Mouse (Mus musculus) adrenal gland, postnatal 4 days (tissue): Measurements from ENCODE around the gene Nrd1. TPM values are rescaled to one million over a fixed set of nuclear protein-coding genes. Genes with fewer than 3 reads are reported as not detected.

Experiments
- DNase-seq, 2 experiments: peaks; one replicate each; pipeline ENCODE4 v3.0.0; 2021 to 2022; ENCODE audit warnings: low spot score in 2 of 2, mixed read lengths in 2 of 2
- microRNA-seq: library from miRNA; unstranded; fragments of <30 nt; microRNA quantifications from one replicate; pipeline ENCODE4 v1.2.0, GENCODE M21; 2021
- total RNA-seq, 2 experiments: library from RNA; stranded (reverse); gene quantifications; 2 replicates each; pipeline ENCODE4 v1.2.3; 2021

The Nrd1 gene
- total RNA-seq, 2 experiments from 2014 or later: 112 to 117 TPM

DNA sequence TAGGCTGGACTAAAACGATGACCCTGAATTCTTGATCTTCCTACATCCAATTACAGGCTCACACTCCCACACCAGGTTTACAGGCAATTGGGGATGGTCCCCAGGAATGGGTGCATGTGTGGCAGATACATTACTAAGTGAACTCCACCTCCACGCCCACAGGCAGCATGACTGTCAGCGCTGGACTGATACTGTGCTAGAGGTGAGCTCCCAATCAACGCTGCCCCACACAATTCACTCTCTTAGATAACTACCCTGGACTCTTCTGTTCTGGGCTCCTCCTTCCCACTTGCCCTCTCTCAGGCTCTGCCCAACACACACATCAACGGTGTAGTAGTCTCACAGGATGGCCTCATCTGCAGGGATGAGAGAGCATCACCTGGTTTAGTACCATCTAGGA is 91.9 kb downstream of the Nrd1 start:
- DNase-seq: no peak

DNA sequence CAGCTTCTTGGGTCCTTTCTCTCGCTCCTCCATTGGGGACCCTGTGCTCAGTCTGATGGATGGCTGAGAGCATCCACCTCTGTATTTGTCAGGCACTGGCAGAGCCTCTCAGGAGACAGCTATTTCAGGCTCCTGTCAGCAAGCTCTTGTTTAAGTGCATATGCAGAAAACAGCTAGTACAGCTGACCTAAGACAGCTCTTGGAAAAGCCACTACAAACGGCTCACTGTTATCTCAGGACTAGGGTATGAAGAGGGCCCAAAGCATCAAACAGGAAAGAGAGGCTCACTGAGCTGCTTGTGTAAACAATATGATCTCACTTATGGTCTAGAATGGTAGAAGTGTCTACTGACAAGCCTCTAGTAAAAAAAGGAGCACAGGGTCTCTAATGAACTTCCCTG is 93.8 kb downstream of the Nrd1 start:
- no peak for DNase-seq

DNA sequence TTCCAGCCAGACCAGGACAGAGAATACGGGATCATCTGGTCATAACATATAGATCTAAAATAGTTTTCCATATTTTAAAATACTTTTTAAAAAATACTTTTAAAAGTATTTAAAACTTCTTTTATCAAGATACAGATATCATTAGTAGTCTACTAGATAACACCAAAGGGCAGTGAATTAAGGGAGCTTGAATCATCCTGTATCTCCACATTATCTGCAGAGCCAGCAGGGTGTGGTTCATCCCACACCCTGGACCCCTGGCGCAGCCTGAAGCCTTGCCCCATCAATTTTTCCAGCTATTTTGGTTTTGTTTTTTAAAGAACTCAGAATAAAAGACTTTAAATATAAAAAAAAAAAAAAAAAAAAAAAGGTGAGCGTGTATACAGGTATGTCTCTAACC is 98.4 kb downstream of the Nrd1 start:
- no peak for DNase-seq

DNA sequence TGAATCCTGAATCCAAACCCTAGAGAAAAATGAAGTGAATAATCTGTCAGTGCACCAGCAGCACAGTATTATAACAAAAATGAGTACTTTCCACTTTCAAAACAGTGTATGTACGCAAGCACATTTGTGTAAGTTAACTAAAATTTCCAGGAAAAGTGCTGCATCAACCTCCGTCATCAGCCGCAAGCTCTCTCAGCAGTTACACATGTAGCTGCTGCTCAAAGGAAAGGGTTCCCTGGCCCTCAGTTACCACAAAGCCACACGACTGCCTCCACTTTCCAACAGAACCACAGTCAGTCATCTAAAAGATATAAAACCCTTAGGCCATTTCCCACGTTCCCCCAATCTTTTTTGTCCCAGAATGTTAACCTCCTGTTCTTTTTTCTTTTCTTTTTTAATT is 102.1 kb downstream of the Nrd1 start:
- DNase-seq: no peak

DNA sequence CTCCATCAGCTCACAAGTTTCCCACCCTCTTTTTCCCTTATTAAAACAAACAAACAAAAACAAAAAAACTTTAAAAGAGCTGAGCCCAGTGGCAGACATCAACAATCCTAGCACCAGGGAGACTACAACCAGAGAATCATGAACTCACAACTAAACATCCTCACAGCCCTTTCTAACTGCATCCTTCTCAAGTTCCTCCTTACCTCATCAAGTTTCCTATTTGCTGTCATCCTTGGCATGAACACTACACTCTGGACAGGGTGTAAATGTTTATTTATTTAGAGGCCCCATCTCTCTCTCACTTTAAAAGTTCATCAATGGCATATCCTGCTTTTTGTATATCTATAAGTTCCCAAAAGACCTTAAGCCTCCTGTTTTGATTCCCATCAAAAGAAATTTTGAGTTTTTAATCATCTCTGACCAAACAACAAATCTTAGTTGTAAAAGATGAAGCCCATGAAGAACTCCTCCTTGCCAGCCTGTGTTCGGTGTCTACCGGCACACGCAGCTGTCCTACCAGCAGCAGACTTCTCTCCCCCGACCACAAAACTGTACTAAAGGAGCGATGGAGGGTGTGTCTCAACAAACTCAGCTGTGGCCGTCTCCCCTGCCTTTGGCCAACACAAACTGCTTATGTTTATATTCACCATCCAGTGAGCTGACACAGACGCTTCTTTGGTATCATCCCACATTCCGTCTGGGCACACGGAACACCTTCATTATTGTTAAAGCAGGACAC is 102.9 kb downstream of the Nrd1 start:
- DNase-seq: no peak

DNA sequence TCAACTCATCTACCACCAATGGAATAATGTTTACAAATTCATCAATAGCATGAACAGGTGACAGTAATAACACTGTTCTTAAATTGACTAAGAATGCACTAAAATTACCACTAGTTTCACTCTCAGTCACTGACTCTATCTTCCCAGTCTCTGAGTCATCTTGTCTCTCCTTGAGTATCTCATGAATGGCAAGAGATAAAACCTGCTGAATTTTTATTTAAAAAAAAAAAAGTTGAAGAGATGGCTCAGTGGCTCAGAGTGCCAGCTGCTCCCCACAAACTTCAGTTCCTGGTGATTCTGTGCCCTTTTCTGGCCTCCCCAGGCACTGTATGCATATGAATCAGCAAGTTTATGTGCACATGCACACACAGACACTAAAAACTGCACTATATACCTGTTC is 104.8 kb downstream of the Nrd1 start:
- DNase-seq: no peak

DNA sequence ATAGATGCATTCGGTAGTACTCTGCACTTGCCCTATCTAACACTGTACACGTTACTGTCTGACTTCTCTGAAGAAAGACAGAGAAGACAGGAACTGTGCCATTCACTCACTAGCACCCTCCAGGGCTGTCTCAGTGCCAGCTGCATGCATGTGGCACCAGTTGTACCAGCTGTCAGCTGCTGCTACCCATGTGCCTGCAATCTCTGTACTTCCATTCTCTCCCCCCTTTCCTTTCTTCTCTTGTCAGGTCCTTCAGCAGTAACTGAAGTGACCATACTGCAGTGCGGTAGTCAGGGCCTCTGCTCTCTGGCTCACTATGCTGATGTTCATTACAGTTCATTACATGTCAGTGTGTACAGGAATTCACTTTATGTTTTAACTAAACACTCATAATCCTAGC is 105.6 kb downstream of the Nrd1 start:
- no peak for DNase-seq

DNA sequence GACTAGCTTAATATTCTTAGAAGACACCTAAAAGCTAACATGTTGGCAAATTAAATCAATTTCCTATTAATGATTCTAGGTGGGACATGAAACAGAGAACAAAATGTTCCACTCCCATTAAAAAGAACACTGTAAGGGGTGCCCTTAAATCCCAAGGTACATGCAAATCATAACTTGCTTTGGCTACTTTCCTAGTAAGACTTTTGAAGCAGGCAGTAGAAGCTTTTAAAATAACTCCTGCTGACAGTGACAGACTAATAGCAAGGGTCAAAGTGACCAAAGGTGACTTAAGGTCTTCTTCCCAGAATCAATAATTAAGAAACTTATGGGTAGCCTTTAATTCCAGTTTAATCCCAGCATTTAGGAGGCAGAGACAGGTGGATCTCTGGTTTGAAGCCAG is 106.1 kb downstream of the Nrd1 start:
- no peak for DNase-seq

DNA sequence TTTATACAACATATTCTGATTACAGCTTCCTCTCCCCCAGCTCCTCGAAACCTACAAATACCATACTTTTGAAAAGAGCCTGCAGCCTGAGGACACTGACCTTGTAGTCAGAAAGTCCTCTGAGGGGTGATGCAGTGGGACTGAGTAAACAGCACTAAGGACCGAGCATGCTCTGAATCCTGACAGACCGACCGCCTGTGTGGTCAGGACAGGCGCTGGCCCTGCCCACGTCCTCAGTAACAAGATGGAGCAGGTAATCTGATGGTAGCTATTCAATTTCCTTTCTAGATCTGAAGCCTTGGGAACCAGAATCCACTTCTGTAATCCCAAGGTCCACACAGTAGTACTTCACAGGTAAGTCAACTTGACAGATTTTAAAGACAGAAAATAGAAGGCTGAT is 108.6 kb downstream of the Nrd1 start:
- DNase-seq: no peak

DNA sequence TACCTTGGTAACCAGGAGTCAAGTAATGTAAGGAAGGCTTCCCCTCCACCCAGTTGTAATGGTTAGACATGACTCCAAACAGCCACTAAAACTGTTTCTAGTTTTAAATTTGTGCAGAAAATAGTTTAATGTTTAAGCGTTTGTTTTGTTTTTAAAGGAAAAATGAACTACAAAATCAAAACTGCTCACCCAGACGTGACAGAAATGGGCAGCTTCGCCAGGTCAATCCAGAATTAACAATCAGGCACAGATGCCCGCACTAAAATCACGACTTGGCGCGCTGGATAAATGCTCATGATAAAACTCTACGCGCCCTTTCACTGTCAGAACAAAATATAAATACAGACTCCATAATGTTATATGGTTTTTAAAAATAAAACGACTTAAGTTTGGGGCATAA is 109.2 kb downstream of the Nrd1 start:
- DNase-seq: no peak

DNA sequence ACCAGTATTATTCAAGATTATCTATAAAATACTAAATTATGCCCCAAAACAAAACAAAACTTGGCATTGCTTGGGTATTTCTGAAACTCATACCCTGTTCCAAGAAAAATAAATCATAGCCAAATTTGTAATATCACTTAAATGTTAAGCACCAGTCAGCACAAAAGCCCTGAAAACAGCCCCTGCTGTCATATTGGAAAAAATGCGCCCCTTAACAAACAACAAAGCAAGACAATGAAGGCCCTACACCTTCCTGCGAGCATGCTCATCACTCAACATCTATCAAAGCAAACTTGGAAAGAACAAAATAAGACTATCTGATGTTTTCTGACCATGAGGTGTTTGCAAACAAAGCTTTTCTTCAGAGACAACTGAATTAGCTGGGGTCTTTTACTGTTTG is 110.5 kb downstream of the Nrd1 start:
- DNase-seq: no peak

Small RNAs within 50 kb of the gene (microRNA-seq; reads per million reads assigned to microRNA genes)
- not detected for gene Mir761

Other genes starting within 250 kb of the Nrd1 start
- gene Zfyve9, start 219.9 kb upstream of the Nrd1 start, total RNA-seq: 10 to 100 TPM; 27.1 to 27.8 TPM
- 100 to 1,000 TPM; 144 to 146 TPM for gene Btf3l4, start 167.0 kb upstream of the Nrd1 start, total RNA-seq
- gene Txndc12, start 166.1 kb upstream of the Nrd1 start, total RNA-seq: 10 to 100 TPM; 81.4 to 82.4 TPM
- 10 to 100 TPM; 26.3 to 26.9 TPM for gene Kti12, start 152.9 kb upstream of the Nrd1 start, total RNA-seq
- under 1 TPM; 0.25 to 0.34 TPM for gene A730015C16Rik, start 152.0 kb upstream of the Nrd1 start, total RNA-seq
- gene Rab3b, start 121.6 kb upstream of the Nrd1 start, total RNA-seq: 10 to 100 TPM; 71.4 to 76.1 TPM
- gene Osbpl9, start 201.6 kb downstream of the Nrd1 start, total RNA-seq: 100 to 1,000 TPM; 116 to 120 TPM
- under 1 TPM; 0.62 to 0.76 TPM for gene Calr4, start 233.8 kb downstream of the Nrd1 start, total RNA-seq